In genomic region chr14:22074229-22074628, GRCm38 (mm10) we compare ENCODE assay signal across 13 mouse cellular contexts. TPM values are rescaled to one million over a fixed set of nuclear protein-coding genes. Genes with fewer than 3 reads are reported as not detected.
A peak's percentile ranks its signal among the peaks of the same experiment; 100 is the strongest.
DNase-seq lines count a peak whose midpoint lies in the region; ATAC-seq and TF ChIP-seq lines count a peak whose summit lies in the region.
"Had no signal": no experiment of that assay in that cellular context is flagged by ENCODE, and none has a peak within 500 bp of the region (broad histone marks: within the 10 kb centered on the region; RNA-seq: fewer than 3 reads in every experiment).

No protein-coding gene starts in this region.

- no peaks in the 10 kb centered on the region for H3K4me1 ChIP-seq in embryonic facial prominence, embryonic 11.5 days (ENCODE audit: control insufficient read depth, insufficient read depth, low read length)
- peaks cover 20% of the 10 kb centered on the region for H3K4me1 ChIP-seq in forebrain, embryonic 12.5 days
- peaks cover 4% of the 10 kb centered on the region; the same call in 1 of the 2 replicates for H3K4me1 ChIP-seq in hindbrain, embryonic 16.5 days (ENCODE audit: control insufficient read depth, insufficient read depth, low read depth, low read length)
- H3K4me1 ChIP-seq in midbrain, embryonic 14.5 days (ENCODE audit: control insufficient read depth, insufficient read depth, low read length) = peaks cover 6% of the 10 kb centered on the region; the same call in 1 of the 2 replicates
- no peaks in the 10 kb centered on the region for H3K4me1 ChIP-seq in stomach, postnatal 0 days (replicated peaks; ENCODE audit: control insufficient read depth, insufficient read depth)

- no peak for ATAC-seq in embryonic facial prominence, embryonic 11.5 days (replicated peaks; ENCODE audit: insufficient number of reproducible peaks, low FRiP score, low TSS enrichment, low read depth)
- ATAC-seq in forebrain, embryonic 12.5 days (ENCODE audit: low FRiP score) = peak; percentile 65
- ATAC-seq in hindbrain, embryonic 16.5 days = no peak
- no peak for ATAC-seq in midbrain, embryonic 14.5 days (ENCODE audit: low FRiP score, low TSS enrichment)
- no peak for ATAC-seq in stomach, postnatal 0 days (ENCODE audit: low FRiP score, low TSS enrichment)
- ATAC-seq: intestine, postnatal 0 days; lung, postnatal 0 days had no signal

- peak; percentile 34 for DNase-seq in embryonic facial prominence, embryonic 11.5 days (ENCODE audit: low spot score)
- peak; percentile 63 for DNase-seq in midbrain, embryonic 14.5 days
- DNase-seq in adrenal gland, adult 18-20 months (ENCODE audit: low spot score in 2 of 2) = no peak
- DNase-seq in stomach, postnatal 0 days (ENCODE audit: low spot score) = no peak
- no peak for DNase-seq in lung, adult 18-20 months
- no peak for DNase-seq in cerebellum, adult 8-10 months
- DNase-seq: adrenal gland, postnatal 25 days; cerebellum, adult 11-12 months had no signal

- no peaks in the 10 kb centered on the region for H3K9me3 ChIP-seq in embryonic facial prominence, embryonic 11.5 days (replicated peaks; ENCODE audit: control insufficient read depth, low read length)
- H3K9me3 ChIP-seq in forebrain, embryonic 12.5 days = no peaks in the 10 kb centered on the region
- H3K9me3 ChIP-seq in hindbrain, embryonic 16.5 days (ENCODE audit: control insufficient read depth, low read length) = no peaks in the 10 kb centered on the region
- H3K9me3 ChIP-seq in midbrain, embryonic 14.5 days (ENCODE audit: control insufficient read depth, low read length) = no peaks in the 10 kb centered on the region
- no peaks in the 10 kb centered on the region for H3K9me3 ChIP-seq in stomach, postnatal 0 days (ENCODE audit: control insufficient read depth, low read length)

- TF ChIP-seq EP300 in stomach, postnatal 0 days (optimal IDR thresholded peaks at IDR 0.05) = no peak

- H3K4me2 ChIP-seq in embryonic facial prominence, embryonic 11.5 days (ENCODE audit: low read depth, low read length) = no peak overlapping the region
- H3K4me2 ChIP-seq in forebrain, embryonic 12.5 days = peak overlapping the region; percentile 37
- H3K4me2 ChIP-seq in hindbrain, embryonic 16.5 days (ENCODE audit: low read length) = peak overlapping the region; percentile 34
- peak overlapping the region; percentile 37 for H3K4me2 ChIP-seq in midbrain, embryonic 14.5 days (ENCODE audit: low read length)
- no peak overlapping the region for H3K4me2 ChIP-seq in stomach, postnatal 0 days (replicated peaks; ENCODE audit: low read depth)

- H3K9ac ChIP-seq in embryonic facial prominence, embryonic 11.5 days (replicated peaks; ENCODE audit: low read length) = 0 out of 2 replicates have a peak overlapping the region, but pooled peaks have one; percentile 14
- no peak overlapping the region; the same call in 1 of the 2 replicates for H3K9ac ChIP-seq in forebrain, embryonic 12.5 days
- no peak overlapping the region for H3K9ac ChIP-seq in hindbrain, embryonic 16.5 days (ENCODE audit: low read depth, low read length)
- no peak overlapping the region; the same call in 1 of the 2 replicates for H3K9ac ChIP-seq in midbrain, embryonic 14.5 days (replicated peaks; ENCODE audit: low read length)
- H3K9ac ChIP-seq in stomach, postnatal 0 days (ENCODE audit: low read length) = no peak overlapping the region

- 23% methylated on average over 16 of the region's 16 CpGs for WGBS in embryonic facial prominence, embryonic 11.5 days
- 15% methylated on average over 16 of the region's 16 CpGs for WGBS in forebrain, embryonic 12.5 days
- WGBS in hindbrain, embryonic 16.5 days = 43% methylated on average over 16 of the region's 16 CpGs
- WGBS in midbrain, embryonic 14.5 days = 22% methylated on average over 16 of the region's 16 CpGs
- WGBS in stomach, postnatal 0 days = 60% methylated on average over 16 of the region's 16 CpGs

- no peak overlapping the region for H3K4me3 ChIP-seq in embryonic facial prominence, embryonic 11.5 days (ENCODE audit: low read depth, low read length)
- no peak overlapping the region for H3K4me3 ChIP-seq in forebrain, embryonic 12.5 days (replicated peaks)
- no peak overlapping the region for H3K4me3 ChIP-seq in hindbrain, embryonic 16.5 days (ENCODE audit: low read length)
- no peak overlapping the region for H3K4me3 ChIP-seq in midbrain, embryonic 14.5 days (replicated peaks; ENCODE audit: low read depth, low read length)
- no peak overlapping the region for H3K4me3 ChIP-seq in stomach, postnatal 0 days (ENCODE audit: low read depth, low read length)

- no peak overlapping the region for H3K27ac ChIP-seq in embryonic facial prominence, embryonic 11.5 days (replicated peaks; ENCODE audit: low read depth, low read length)
- no peak overlapping the region for H3K27ac ChIP-seq in forebrain, embryonic 12.5 days
- no peak overlapping the region for H3K27ac ChIP-seq in hindbrain, embryonic 16.5 days (ENCODE audit: low read depth, low read length)
- H3K27ac ChIP-seq in midbrain, embryonic 14.5 days (replicated peaks; ENCODE audit: low read depth, low read length) = no peak overlapping the region
- no peak overlapping the region for H3K27ac ChIP-seq in stomach, postnatal 0 days (replicated peaks)

- H3K27me3 ChIP-seq in embryonic facial prominence, embryonic 11.5 days (ENCODE audit: control insufficient read depth, insufficient read depth, low read length) = no peaks in the 10 kb centered on the region
- peaks cover 60% of the 10 kb centered on the region for H3K27me3 ChIP-seq in forebrain, embryonic 12.5 days
- peaks cover 3% of the 10 kb centered on the region; the same call in 1 of the 2 replicates for H3K27me3 ChIP-seq in hindbrain, embryonic 16.5 days (replicated peaks; ENCODE audit: control insufficient read depth, insufficient read depth, low read length)
- H3K27me3 ChIP-seq in midbrain, embryonic 14.5 days (ENCODE audit: control insufficient read depth, insufficient read depth, low read length) = peaks cover 6% of the 10 kb centered on the region; the same call in 1 of the 2 replicates
- H3K27me3 ChIP-seq in stomach, postnatal 0 days (ENCODE audit: control insufficient read depth, insufficient read depth, low read length) = no peaks in the 10 kb centered on the region
- H3K27me3 ChIP-seq: CH12.LX had no signal

- no peaks in the 10 kb centered on the region for H3K36me3 ChIP-seq in embryonic facial prominence, embryonic 11.5 days (replicated peaks; ENCODE audit: control insufficient read depth, insufficient read depth, low read depth, low read length)
- no peaks in the 10 kb centered on the region for H3K36me3 ChIP-seq in forebrain, embryonic 12.5 days (replicated peaks)
- H3K36me3 ChIP-seq in hindbrain, embryonic 16.5 days (ENCODE audit: control insufficient read depth, insufficient read depth, low read length) = no peaks in the 10 kb centered on the region
- no peaks in the 10 kb centered on the region for H3K36me3 ChIP-seq in midbrain, embryonic 14.5 days (ENCODE audit: control insufficient read depth, insufficient read depth, low read length)
- H3K36me3 ChIP-seq in stomach, postnatal 0 days (ENCODE audit: control insufficient read depth, insufficient read depth, low read length) = no peaks in the 10 kb centered on the region

- TF ChIP-seq CTCF in stomach, postnatal 0 days (IDR thresholded peaks at IDR 0.05; ENCODE audit: low read depth) = no peak

RNA-seq across cellular contexts. Expression of gene Lrmda, which starts 54.7 kb away (rescaled TPM):
- polyA plus RNA-seq in embryonic facial prominence, embryonic 11.5 days (2014; fragmentation: Nextera tagmentation; extraction: Ambion mirVana) = 0.22 TPM in 1 of 2 replicates, not detected in the other
- 0.22 TPM in 1 of 2 replicates, not detected in the other for polyA plus RNA-seq in forebrain, embryonic 12.5 days (2016; fragmentation: Nextera tagmentation; extraction: Ambion mirVana)
- 0.30 and 0.80 TPM in 2 replicates for polyA plus RNA-seq in hindbrain, embryonic 16.5 days (2015; fragmentation: Nextera tagmentation; extraction: Ambion mirVana)
- polyA plus RNA-seq in midbrain, embryonic 14.5 days (2014; fragmentation: Nextera tagmentation; extraction: Ambion mirVana) = 0.42 TPM in 1 of 2 replicates, not detected in the other
- 1 to 10 TPM; 6.8 to 9.1 TPM for total RNA-seq in adrenal gland, adult 18-20 months (2021)
- 0.39 and 0.46 TPM in 2 replicates for polyA plus RNA-seq in stomach, postnatal 0 days (2015; fragmentation: Nextera tagmentation; extraction: Ambion mirVana)

Comparison
In these comparisons a context has a peak if more than half of its experiments do, and no peak if none do; other contexts are left out.
1. DNase-seq: peak in embryonic facial prominence, embryonic 11.5 days (single experiment) and midbrain, embryonic 14.5 days (single experiment); none in adrenal gland, adult 18-20 months (0 of 2), stomach, postnatal 0 days (single experiment), lung, adult 18-20 months (0 of 2) and cerebellum, adult 8-10 months (single experiment).
2. H3K4me2 ChIP-seq: peak in forebrain, embryonic 12.5 days (single experiment), hindbrain, embryonic 16.5 days (single experiment) and midbrain, embryonic 14.5 days (single experiment); none in embryonic facial prominence, embryonic 11.5 days (single experiment) and stomach, postnatal 0 days (single experiment).